Mouse (Mus musculus) stomach, embryonic 14.5 days (tissue): ENCODE measurements around the gene Cmtm2b. TPM values are rescaled to one million over a fixed set of nuclear protein-coding genes. Genes with fewer than 3 reads are reported as not detected.
"Not testable (repeated sequence)": the region's sequence is repeated elsewhere in the genome, so short reads cannot be mapped to it uniquely, and the experiment has no call there.

Source experiments
- ATAC-seq: fragments of 200-750 bp; cut with Nextera tagmentation; 2 replicates; pipeline ENCODE4 v1.8.0; 2017; ENCODE audit warnings: low read depth, moderate TSS enrichment; ENCODE audit not compliant: insufficient number of reproducible peaks, insufficient read depth, low FRiP score
- H3K27ac ChIP-seq: fragments of 300-500 bp; sonication (generic); 2 replicates; pipeline ENCODE4 v1.5.1; 2014; ENCODE audit warnings: mild to moderate bottlenecking, low read length, moderate library complexity, mixed read lengths
- H3K27me3 ChIP-seq: fragments of 300-500 bp; sonication (generic); 2 replicates; pipeline ENCODE4 v1.6.1; 2014; ENCODE audit warnings: low read length, control low read depth, mixed read lengths; ENCODE audit not compliant: control insufficient read depth, insufficient read depth
- H3K36me3 ChIP-seq: fragments of 300-500 bp; sonication (generic); 2 replicates; pipeline ENCODE4 v1.6.1; 2014; ENCODE audit warnings: mild to moderate bottlenecking, control low read depth, low read length, moderate library complexity, mixed read lengths; ENCODE audit not compliant: control insufficient read depth, insufficient read depth
- H3K4me1 ChIP-seq: fragments of 300-500 bp; sonication (generic); 2 replicates; pipeline ENCODE4 v1.6.1; 2014; ENCODE audit warnings: low read length, control low read depth, mixed read lengths; ENCODE audit not compliant: control insufficient read depth, insufficient read depth
- H3K4me2 ChIP-seq: fragments of 300-500 bp; sonication (generic); replicated peaks from 2 replicates; pipeline ENCODE4 v1.6.1; 2014; ENCODE audit warnings: low read depth, low read length, control low read depth
- H3K4me3 ChIP-seq: fragments of 300-500 bp; sonication (generic); 2 replicates; pipeline ENCODE4 v1.5.1; 2014; ENCODE audit warnings: low read depth, low read length, control low read depth
- H3K9ac ChIP-seq: fragments of 300-500 bp; sonication (generic); replicated peaks from 2 replicates; pipeline ENCODE4 v1.6.1; 2014; ENCODE audit warnings: low read depth, mild to moderate bottlenecking, control low read depth, low read length, moderate library complexity, mixed read lengths
- H3K9me3 ChIP-seq: fragments of 300-500 bp; sonication (generic); 2 replicates; pipeline ENCODE4 v1.6.1; 2016; ENCODE audit warnings: low read depth, low read length, control low read depth; ENCODE audit not compliant: control insufficient read depth
- WGBS: fragments of 180-500 bp; shearing (Covaris S2); extraction: QIAGEN DNeasy Blood & Tissue Kit; methylation state at CpG from one replicate; pipeline ENCODE4 v1.1.7; 2014; 5-methylcytosine and 5-hydroxymethylcytosine counted together
- polyA plus RNA-seq: library from polyadenylated mRNA; unstranded; fragments of >200 nt; fragmentation: Nextera tagmentation; extraction: Ambion mirVana; gene quantifications from 2 replicates; pipeline ENCODE4 v1.2.1, GENCODE M21; 2014

Gene Cmtm2b
- polyA plus RNA-seq, 1 experiment from 2014 or later = not detected

DNA sequence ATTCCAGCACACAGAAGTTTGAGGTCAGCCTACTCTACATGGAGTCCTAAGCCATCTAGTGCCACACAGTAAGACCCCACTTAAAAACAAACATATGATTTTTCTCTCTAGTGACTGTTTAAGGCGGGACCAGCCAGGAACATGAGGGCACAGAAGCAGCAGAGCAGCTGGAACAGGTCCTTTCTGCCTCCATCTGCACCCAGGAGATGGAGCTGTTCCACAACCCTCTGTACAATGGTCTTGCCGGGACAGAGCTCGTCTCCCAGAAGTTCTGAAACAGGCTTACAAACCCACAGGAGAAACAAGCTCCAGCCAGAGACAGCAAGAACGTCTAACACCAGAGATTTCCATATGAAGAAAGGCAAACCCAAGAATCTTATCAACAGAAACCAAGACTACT is 8.7 kb upstream of the Cmtm2b start:
- no peaks in the 10 kb centered on the region for H3K4me1 ChIP-seq
- no peak overlapping the region for H3K27ac ChIP-seq
- H3K36me3 ChIP-seq = no peaks in the 10 kb centered on the region
- no peak overlapping the region for H3K4me3 ChIP-seq
- no peak overlapping the region for H3K9ac ChIP-seq
- no peaks in the 10 kb centered on the region for H3K9me3 ChIP-seq
- 69% methylated on average over 4 of the region's 4 CpGs for WGBS
- H3K27me3 ChIP-seq = no peaks in the 10 kb centered on the region
- ATAC-seq = no peak
- no peak overlapping the region for H3K4me2 ChIP-seq

DNA sequence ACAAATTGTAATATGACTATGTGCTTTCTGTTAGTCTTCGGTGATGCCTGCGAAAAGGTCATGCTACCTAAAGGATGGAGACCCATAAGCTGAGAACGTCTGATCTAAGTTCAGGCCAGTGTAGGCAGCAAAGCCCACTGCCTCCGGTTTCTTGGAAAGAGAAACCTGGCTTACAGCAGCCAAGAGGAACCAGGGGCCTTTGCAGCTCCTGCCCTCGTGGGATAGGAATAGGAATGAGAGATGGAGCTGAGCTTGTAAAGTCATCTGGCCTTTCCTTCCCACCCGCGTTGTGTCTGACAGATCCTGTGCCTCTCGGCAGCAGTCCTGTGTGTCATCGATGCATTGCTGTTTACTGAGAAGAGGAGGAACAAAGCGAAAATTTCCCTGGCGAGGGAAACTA is 763 bp upstream of the Cmtm2b start, which contains the start of gene Gm11020:
Gm11020 (plus strand) TSS at position 301 of the 400 bp plus-strand sequence.
- not testable (repeated sequence) for H3K4me1 ChIP-seq, H3K9ac ChIP-seq, ATAC-seq, H3K4me3 ChIP-seq, H3K27me3 ChIP-seq, H3K4me2 ChIP-seq, H3K9me3 ChIP-seq, H3K27ac ChIP-seq, H3K36me3 ChIP-seq
- 85% methylated on average over 9 of the region's 11 CpGs for WGBS

DNA sequence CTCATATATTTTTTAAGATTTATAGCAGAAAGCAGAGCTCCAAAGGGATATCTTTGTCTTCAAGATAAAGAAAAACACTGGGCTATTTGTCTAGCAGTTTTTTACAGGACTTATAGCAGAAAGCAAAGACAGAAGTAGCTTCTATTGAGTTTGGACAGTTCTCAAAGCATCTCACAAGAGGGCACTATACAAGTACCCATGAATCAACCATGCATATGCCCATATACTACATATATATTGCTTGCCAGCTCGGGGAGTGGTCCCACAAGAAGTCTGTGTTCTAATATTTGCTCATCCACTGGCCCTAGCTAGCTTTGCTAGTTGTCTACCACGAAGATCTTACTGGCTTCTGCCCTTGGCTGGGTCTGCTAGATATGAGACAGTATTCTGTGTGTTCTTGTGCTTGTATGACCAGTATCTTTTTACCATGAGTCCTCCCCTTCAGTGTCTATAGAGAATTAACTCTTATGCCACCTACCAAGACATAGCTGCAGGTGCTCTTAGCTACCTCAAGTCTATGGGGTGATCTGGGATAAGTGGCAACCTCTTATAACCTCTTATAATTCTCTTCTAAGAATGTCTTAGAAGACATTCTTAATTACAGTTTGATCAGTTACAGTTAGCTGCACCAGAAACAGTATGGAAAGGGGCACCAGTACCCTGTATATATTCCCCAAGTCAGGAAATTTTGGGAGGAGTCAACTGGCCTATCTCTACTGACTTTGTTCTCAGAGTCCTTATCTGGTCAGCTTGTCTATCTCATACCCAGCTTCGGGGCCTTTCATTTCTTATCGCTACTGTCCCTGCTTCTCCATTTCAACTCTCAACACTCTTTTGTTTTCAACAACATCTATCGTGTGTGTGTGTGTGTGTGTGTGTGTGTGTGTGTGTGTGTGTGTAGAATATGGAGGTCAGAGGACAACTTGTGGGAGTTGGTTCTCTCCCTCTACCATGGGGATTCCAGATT is 10.9 kb downstream of the Cmtm2b start:
- no peak for ATAC-seq
- Histone ChIP-seq H3K9ac (no peak overlapping the region), H3K27me3 (no peaks in the 10 kb centered on the region), H3K36me3 (no peaks in the 10 kb centered on the region), H3K27ac (no peak overlapping the region), H3K4me1 (no peaks in the 10 kb centered on the region), H3K4me3 (no peak overlapping the region), H3K9me3 (no peaks in the 10 kb centered on the region), H3K4me2 (no peak overlapping the region)
- WGBS = 72% methylated on average over 5 of the region's 5 CpGs

DNA sequence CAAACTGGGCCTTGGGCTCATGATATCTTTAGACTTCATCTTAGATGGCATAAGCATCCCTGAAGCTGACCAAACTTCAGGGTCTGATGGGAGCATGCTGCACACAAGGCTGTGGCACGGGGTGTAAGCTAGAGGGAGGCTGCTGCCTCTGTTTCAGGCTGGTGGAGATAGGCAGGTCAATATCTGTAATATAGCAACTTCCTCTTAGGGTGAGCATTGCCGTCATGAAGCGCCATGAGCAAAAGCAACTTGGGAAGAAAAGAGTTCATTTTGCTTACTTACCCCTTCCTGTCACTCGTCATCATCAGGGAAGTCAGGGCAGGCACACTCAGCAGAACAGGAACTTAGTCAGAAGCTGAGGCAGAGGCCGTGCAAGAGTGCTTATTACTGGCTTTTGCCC is 11.8 kb downstream of the Cmtm2b start:
- Histone ChIP-seq H3K4me3 (no peak overlapping the region), H3K4me1 (no peaks in the 10 kb centered on the region), H3K4me2 (no peak overlapping the region), H3K27me3 (no peaks in the 10 kb centered on the region), H3K36me3 (no peaks in the 10 kb centered on the region), H3K27ac (no peak overlapping the region), H3K9ac (no peak overlapping the region), H3K9me3 (no peaks in the 10 kb centered on the region)
- ATAC-seq = no peak
- 60% methylated on average over 5 of the region's 5 CpGs for WGBS

DNA sequence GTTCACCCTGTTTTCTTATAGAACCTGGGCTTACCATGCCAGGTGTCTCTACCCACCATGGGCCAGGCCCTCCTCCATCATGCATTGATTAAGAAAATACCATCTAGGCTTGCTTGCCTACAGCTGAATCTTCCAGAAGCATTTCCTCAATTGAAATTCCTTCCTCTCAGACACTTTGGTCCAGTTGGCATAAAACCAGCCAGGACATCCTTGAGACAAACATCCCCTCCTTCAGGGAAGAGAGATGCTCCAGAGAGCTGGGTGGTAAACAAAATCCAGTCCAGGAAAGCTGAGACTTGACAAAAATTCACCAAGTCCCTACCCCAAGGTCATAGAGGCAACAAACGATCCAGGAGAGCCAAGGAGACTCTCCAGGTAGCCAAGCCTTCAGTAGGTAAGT is 12.2 kb downstream of the Cmtm2b start:
- WGBS = 82% methylated on average over 1 of the region's 1 CpGs
- ATAC-seq = no peak

DNA sequence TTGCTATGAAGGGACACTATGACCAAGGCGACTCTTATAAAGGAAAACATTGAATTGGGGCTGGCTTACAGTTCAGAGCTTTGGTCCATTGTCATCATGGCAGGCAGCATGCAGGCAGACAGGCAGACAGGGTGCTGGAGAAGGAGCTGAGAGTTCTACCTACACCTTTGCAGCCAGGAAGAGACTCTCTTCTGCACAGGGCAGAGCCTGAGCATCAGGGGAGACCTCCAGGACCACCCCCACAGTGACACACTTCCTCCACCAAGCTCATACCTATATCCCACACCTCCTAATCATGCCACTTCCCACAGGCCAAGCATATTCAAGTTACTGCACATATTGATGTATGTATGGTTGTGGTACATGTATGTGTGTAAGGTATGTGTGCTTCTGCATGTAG is 14.8 kb downstream of the Cmtm2b start:
- Histone ChIP-seq H3K4me1 (0 out of 2 replicates have a peak, but pooled peaks cover 5% of the 10 kb centered on the region), H3K36me3 (no peaks in the 10 kb centered on the region), H3K9ac (no peak overlapping the region), H3K9me3 (no peaks in the 10 kb centered on the region), H3K27ac (no peak overlapping the region), H3K4me2 (no peak overlapping the region), H3K4me3 (no peak overlapping the region), H3K27me3 (no peaks in the 10 kb centered on the region)
- WGBS = 89% methylated on average over 1 of the region's 1 CpGs
- no peak for ATAC-seq

More for the DNA sequence above, 12.2 kb downstream of the Cmtm2b start:
- no peaks in the 10 kb centered on the region for H3K27me3 ChIP-seq
- H3K27ac ChIP-seq = no peak overlapping the region
- no peak overlapping the region for H3K9ac ChIP-seq
- H3K4me2 ChIP-seq = no peak overlapping the region
- no peaks in the 10 kb centered on the region for H3K4me1 ChIP-seq
- H3K36me3 ChIP-seq = no peaks in the 10 kb centered on the region
- no peak overlapping the region for H3K4me3 ChIP-seq
- H3K9me3 ChIP-seq = no peaks in the 10 kb centered on the region

DNA sequence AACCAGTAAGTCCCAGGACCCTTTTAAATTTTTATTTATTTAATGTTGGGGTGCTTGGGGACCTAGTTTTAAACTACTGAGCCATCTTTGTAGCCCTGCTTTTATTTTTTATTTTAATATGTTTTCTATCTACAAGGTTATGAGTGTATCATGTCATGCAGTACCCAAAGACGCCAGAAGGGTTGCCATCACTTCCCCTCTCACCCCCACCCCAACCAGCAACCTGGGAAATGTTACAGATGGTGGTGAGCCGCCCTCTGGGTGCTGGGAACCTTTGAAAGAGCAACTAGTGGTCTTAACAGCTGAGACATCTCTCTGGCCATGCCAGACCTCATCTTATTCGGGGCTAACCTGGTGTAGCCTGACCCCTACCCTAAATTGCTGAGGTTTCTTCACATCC is 15.9 kb downstream of the Cmtm2b start:
- 0 out of 2 replicates have a peak, but pooled peaks cover 6% of the 10 kb centered on the region for H3K4me1 ChIP-seq
- ATAC-seq = no peak
- no peak overlapping the region for H3K4me3 ChIP-seq
- no peaks in the 10 kb centered on the region for H3K27me3 ChIP-seq
- no peak overlapping the region for H3K27ac ChIP-seq
- no peaks in the 10 kb centered on the region for H3K36me3 ChIP-seq
- H3K9ac ChIP-seq = no peak overlapping the region
- no peak overlapping the region for H3K4me2 ChIP-seq
- no peaks in the 10 kb centered on the region for H3K9me3 ChIP-seq
- 47% methylated on average over 3 of the region's 3 CpGs for WGBS

DNA sequence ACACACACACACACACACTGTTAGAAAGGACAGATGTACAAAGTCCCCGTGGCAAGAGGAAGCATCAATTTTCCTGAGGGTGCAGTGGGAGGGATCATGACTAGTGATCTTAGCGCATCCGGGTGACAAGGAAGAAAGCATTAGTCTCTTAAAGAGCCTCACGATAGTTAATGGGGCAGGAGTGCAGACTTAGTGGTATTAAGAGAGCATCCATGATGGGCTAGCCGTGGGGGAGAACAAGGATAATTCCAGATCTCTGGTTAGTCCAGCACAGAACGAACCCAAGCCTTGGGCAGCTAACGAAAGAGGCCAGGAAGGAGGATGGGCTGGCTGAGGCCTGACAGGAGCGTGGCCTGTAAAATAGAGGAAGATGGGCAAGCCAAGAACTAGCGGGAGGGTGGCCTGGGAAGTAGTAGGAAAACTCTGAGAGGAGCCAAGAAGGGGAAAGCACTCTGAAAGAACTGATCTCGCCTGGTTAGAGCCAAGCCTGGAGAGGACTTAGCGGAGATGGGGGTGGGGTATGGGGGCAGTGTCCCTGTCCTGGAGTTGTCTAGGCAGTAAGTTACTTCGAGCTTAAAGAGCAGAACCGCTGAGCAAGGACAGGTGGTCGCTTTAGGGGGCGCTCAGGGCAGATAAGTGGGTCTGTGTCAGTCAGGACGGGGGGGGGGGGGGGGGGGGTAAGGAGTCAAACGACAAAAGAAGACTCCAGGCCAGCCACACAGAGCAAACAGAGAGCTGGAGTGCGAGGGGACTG is 17.4 kb downstream of the Cmtm2b start, which contains the start of gene Cmtm3:
Cmtm3 (plus strand) TSS at position 182 of the 754 bp plus-strand sequence.
- H3K4me1 ChIP-seq = 0 out of 2 replicates have a peak, but pooled peaks cover 6% of the 10 kb centered on the region
- 11% methylated on average over 18 of the region's 18 CpGs for WGBS

More for the DNA sequence above, 17.4 kb downstream of the Cmtm2b start, which contains the start of gene Cmtm3:
- no peaks in the 10 kb centered on the region; the same call in 1 of the 2 replicates for H3K36me3 ChIP-seq
- peak within 1 kb of the TSS; percentile 84 for H3K9ac ChIP-seq
- no peaks in the 10 kb centered on the region for H3K9me3 ChIP-seq
- peak within 1 kb of the TSS; percentile 65 for H3K4me2 ChIP-seq
- H3K27me3 ChIP-seq = no peaks in the 10 kb centered on the region
- H3K27ac ChIP-seq = peak within 1 kb of the TSS; percentile 80
- peak within 1 kb of the TSS; percentile 69 for H3K4me3 ChIP-seq
- ATAC-seq = no peak
